Mouse (Mus musculus) mouse trophoblast stem cell (cell line): ENCODE results near the gene Ucn2.

Experiments
- in situ Hi-C, 2 experiments: fragments of 300-500 bp; cut with MseI, MboI; formaldehyde crosslinking; loops; 2 replicates in 1 of 2; 3 replicates in 1 of 2; pipeline ENCODE4 v1.15.1; 2025

The Ucn2 gene

GRCm38 (mm10) chr9:109030312-109030711 lies 44.5 kb downstream of the Ucn2 start:
- in situ Hi-C loops: no loop called here

GRCm38 (mm10) chr9:109031001-109031400 lies 45.2 kb downstream of the Ucn2 start:
- in situ Hi-C loops: no loop called here

DNA sequence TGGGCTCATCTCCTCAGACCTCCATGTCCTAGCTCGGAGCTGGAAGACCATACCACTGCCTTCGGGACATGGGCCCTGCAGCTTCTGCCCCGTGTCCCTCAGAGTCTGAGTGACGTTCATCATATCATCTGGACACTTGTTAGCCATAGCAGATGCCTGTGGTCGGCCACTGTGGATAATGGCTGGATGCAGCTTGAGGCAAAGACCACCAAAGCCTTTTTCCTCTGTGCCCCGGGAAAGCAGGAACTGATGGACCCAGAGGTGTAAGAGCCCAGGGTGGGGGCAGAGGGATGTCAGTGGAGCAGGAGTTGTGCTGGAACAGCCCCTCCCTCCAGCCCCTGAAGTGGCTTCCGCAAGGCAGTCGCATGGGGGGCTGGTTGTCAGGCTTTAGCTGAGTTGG lies 45.9 kb downstream of the Ucn2 start:
- in situ Hi-C loops: no loop called here

- in situ Hi-C loops: no loop called here
Measured at GRCm38 (mm10) chr9:109032435-109032834, 46.6 kb downstream of the Ucn2 start.
